Mouse (Mus musculus) heart, embryonic 13.5 days (tissue): Measurements from ENCODE around the gene Vmn1r198. TPM values are rescaled to one million over a fixed set of nuclear protein-coding genes. Genes with fewer than 3 reads are reported as not detected.

Source experiments
- ATAC-seq: fragments of 200-750 bp; cut with Nextera tagmentation; 2 replicates; pipeline ENCODE4 v1.8.0; 2017; ENCODE audit warnings: moderate TSS enrichment; ENCODE audit not compliant: insufficient number of reproducible peaks, low FRiP score, low TSS enrichment; ENCODE audit errors: extremely low read depth
- H3K27ac ChIP-seq: fragments of 300-500 bp; sonication (generic); replicated peaks from 2 replicates; pipeline ENCODE4 v1.5.1; 2015; ENCODE audit warnings: moderate library complexity, mild to moderate bottlenecking, inconsistent platforms
- H3K27me3 ChIP-seq: fragments of 300-500 bp; sonication (generic); replicated peaks from 2 replicates; pipeline ENCODE4 v1.6.1; 2015; ENCODE audit warnings: mild to moderate bottlenecking, inconsistent platforms
- H3K36me3 ChIP-seq: fragments of 300-500 bp; sonication (generic); 2 replicates; pipeline ENCODE4 v1.6.1; 2015; ENCODE audit warnings: mild to moderate bottlenecking, inconsistent platforms
- H3K4me1 ChIP-seq: fragments of 300-500 bp; sonication (generic); 2 replicates; pipeline ENCODE4 v1.6.1; 2015; ENCODE audit warnings: inconsistent platforms
- H3K4me2 ChIP-seq: fragments of 300-500 bp; sonication (generic); 2 replicates; pipeline ENCODE4 v1.6.1; 2015; ENCODE audit warnings: inconsistent platforms, mild to moderate bottlenecking, moderate library complexity
- H3K4me3 ChIP-seq: fragments of 300-500 bp; sonication (generic); 2 replicates; pipeline ENCODE4 v1.5.1; 2015; ENCODE audit warnings: moderate library complexity, mild to moderate bottlenecking, inconsistent platforms
- H3K9ac ChIP-seq: fragments of 300-500 bp; sonication (generic); 2 replicates; pipeline ENCODE4 v1.6.1; 2015; ENCODE audit warnings: inconsistent platforms, mild to moderate bottlenecking, moderate library complexity
- H3K9me3 ChIP-seq: fragments of 300-500 bp; sonication (generic); 2 replicates; pipeline ENCODE4 v1.6.1; 2016; ENCODE audit warnings: inconsistent platforms
- WGBS: fragments of 180-500 bp; shearing (Covaris S2); methylation state at CpG from one replicate; pipeline ENCODE4 v1.1.7; 2015; ENCODE audit warnings: mixed read lengths; 5-methylcytosine and 5-hydroxymethylcytosine counted together
- polyA plus RNA-seq: library from polyadenylated mRNA; unstranded; fragments of >200 nt; fragmentation: Nextera tagmentation; extraction: Ambion mirVana; gene quantifications from 2 replicates; pipeline ENCODE4 v1.2.1, GENCODE M21; 2015

Gene Vmn1r198
- polyA plus RNA-seq, 1 experiment from 2014 or later = not detected

DNA sequence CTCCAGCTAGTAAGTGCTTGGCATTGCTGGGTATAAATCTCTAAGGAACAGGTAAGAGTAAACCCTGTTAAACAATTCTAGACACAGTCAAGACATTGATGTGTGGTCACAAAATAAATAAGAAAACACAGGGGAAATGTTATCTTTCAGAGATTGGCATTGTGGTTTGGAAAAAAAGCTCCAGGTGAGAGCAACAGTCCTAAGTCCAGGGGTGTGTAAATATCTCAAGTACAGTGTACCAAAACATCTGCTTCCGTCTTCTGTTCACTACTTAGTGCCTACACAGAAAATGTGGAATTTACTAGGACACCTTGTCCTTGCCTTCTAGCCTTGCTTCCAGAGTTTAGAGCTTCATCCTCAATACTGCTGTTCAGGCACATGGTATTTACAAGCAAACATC, 36.9 kb downstream of the Vmn1r198 start:
- Histone ChIP-seq H3K9ac (no peak overlapping the region), H3K4me2 (no peak overlapping the region), H3K27ac (no peak overlapping the region), H3K4me1 (no peaks in the 10 kb centered on the region), H3K9me3 (no peaks in the 10 kb centered on the region), H3K4me3 (no peak overlapping the region), H3K36me3 (no peaks in the 10 kb centered on the region), H3K27me3 (no peaks in the 10 kb centered on the region)
- no peak for ATAC-seq
- WGBS = 68% methylated on average over 1 of the region's 1 CpGs

DNA sequence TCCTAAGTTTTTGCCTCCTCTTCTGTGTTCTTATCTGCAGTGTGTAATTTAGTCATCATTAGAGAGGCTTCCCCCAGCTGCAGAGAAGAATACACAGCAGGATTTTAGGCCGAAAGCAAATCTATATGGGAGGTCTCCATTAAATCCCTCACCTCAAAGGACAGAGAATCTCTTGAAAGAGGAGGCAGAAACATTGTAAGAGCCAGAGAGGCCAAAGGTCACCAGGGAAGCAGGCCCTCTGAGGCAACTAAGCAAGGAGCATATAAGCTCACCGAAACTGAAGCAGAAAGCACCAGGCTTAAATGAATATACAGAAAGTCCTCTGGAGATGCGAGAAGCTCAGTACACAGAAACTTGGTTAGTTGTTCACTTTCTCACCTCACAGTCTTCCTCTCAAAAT, 39.9 kb downstream of the Vmn1r198 start, which contains the start of gene Vmn1r200:
Gene Vmn1r200 (plus strand): TSS at position 301 of the 400 bp plus-strand sequence.
- 74% methylated on average over 3 of the region's 3 CpGs for WGBS
- Histone ChIP-seq H3K36me3 (no peaks in the 10 kb centered on the region), H3K9me3 (no peaks in the 10 kb centered on the region), H3K9ac (no peak within 1 kb of the TSS), H3K27me3 (no peaks in the 10 kb centered on the region), H3K4me2 (no peak within 1 kb of the TSS), H3K4me3 (no peak within 1 kb of the TSS), H3K4me1 (no peaks in the 10 kb centered on the region), H3K27ac (no peak within 1 kb of the TSS)
- no peak for ATAC-seq

DNA sequence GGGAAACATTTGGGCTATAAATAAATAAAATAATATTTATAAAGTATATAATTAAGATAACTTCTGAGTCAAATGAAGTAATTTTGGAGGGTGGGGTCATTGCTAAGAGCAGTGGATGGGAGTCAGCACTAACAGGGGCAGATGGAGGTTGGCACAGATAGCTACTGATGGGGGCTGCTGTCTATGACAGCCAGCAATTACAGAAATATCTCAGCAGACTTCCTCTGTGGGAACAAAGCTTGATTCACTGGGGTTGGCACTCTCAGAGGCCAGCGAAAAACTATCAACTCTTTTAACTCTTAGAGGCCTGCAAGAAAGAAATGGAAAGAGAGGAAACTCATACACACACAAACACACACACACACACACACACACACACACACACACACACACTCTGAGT, 52.8 kb downstream of the Vmn1r198 start:
- no peaks in the 10 kb centered on the region for H3K27me3 ChIP-seq
- no peak overlapping the region for H3K27ac ChIP-seq
- no peak overlapping the region for H3K9ac ChIP-seq
- H3K4me1 ChIP-seq = no peaks in the 10 kb centered on the region
- no peak overlapping the region for H3K4me2 ChIP-seq
- no peaks in the 10 kb centered on the region for H3K36me3 ChIP-seq
- H3K4me3 ChIP-seq = no peak overlapping the region
- ATAC-seq = no peak
- peaks cover 30% of the 10 kb centered on the region for H3K9me3 ChIP-seq
- 46% methylated on average over 1 of the region's 1 CpGs for WGBS

Other genes starting within 250 kb of the Vmn1r198 start
- not detected in 2 replicates for gene Vmn1r189, start 244.5 kb upstream of the Vmn1r198 start, polyA plus RNA-seq
- gene Vmn1r191, start 166.4 kb upstream of the Vmn1r198 start, polyA plus RNA-seq = not detected in 2 replicates
- gene Vmn1r192, start 159.2 kb upstream of the Vmn1r198 start, polyA plus RNA-seq = not detected in 2 replicates
- gene Vmn1r193, start 127.2 kb upstream of the Vmn1r198 start, polyA plus RNA-seq = not detected in 2 replicates
- not detected in 2 replicates for gene Vmn1r194, start 106.1 kb upstream of the Vmn1r198 start, polyA plus RNA-seq
- gene Vmn1r195, start 79.8 kb upstream of the Vmn1r198 start, polyA plus RNA-seq = not detected in 2 replicates
- gene Vmn1r196, start 60.4 kb upstream of the Vmn1r198 start, polyA plus RNA-seq = not detected in 2 replicates
- not detected in 2 replicates for gene Vmn1r197, start 25.8 kb upstream of the Vmn1r198 start, polyA plus RNA-seq
- gene Vmn1r199, start 29.5 kb downstream of the Vmn1r198 start, polyA plus RNA-seq = not detected in 2 replicates
- gene Vmn1r200, start 40.0 kb downstream of the Vmn1r198 start, polyA plus RNA-seq = not detected in 2 replicates
- gene Vmn1r201, start 121.6 kb downstream of the Vmn1r198 start, polyA plus RNA-seq = not detected in 2 replicates
- gene Vmn1r202, start 155.0 kb downstream of the Vmn1r198 start, polyA plus RNA-seq = not detected in 2 replicates
- gene Vmn1r203, start 167.8 kb downstream of the Vmn1r198 start, polyA plus RNA-seq = not detected in 2 replicates
- not detected in 2 replicates for gene Vmn1r204, start 202.8 kb downstream of the Vmn1r198 start, polyA plus RNA-seq
- not detected in 2 replicates for gene Vmn1r205, start 242.6 kb downstream of the Vmn1r198 start, polyA plus RNA-seq